In the genomic region with DNA sequence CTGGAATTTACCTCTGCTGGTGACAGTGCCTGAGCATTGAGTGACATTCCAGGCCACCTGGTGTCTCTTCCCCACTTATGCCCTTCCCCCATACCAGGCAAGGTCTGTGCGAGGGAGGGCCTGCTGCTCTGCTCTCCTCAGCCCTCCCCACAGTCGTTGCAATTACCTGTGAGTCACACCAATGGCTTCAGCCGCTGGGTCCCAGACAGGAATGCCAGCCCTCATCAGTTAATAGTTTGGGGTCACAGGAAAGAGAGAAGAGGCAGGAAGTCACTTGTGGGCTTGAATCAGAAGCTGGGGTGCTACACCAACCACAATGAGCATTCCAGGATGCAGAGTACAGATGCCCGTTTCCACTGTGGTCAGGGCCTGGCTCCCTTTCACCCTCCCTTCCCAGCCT, we compare ENCODE assay signal across 21 mouse cellular contexts. TPM values are rescaled to one million over a fixed set of nuclear protein-coding genes. Genes with fewer than 3 reads are reported as not detected.
DNase-seq lines count a peak whose midpoint lies in the region; ATAC-seq and TF ChIP-seq lines count a peak whose summit lies in the region.
"Had no signal": no experiment of that assay in that cellular context is flagged by ENCODE, and none has a peak within 500 bp of the region (broad histone marks: within the 10 kb centered on the region; RNA-seq: fewer than 3 reads in every experiment).

No protein-coding gene starts in this region.

- TF ChIP-seq POLR2A in embryonic fibroblast, embryonic 13.5 days (IDR thresholded peaks at IDR 0.05; ENCODE audit: low read depth, low read length): no peak

- peak overlapping the region; percentile 80 for H3K4me3 ChIP-seq in megakaryocyte, embryonic 14.5 days (replicated peaks)
- H3K4me3 ChIP-seq in embryonic fibroblast, embryonic 13.5 days (ENCODE audit: insufficient read depth, low read length): no peak overlapping the region
- no peak overlapping the region for H3K4me3 ChIP-seq in heart, embryonic 12.5 days
- H3K4me3 ChIP-seq: heart, adult 2 months; limb, embryonic 10.5 days; neural tube, embryonic 12.5 days had no signal

- H3K9ac ChIP-seq in heart, embryonic 12.5 days: no peak overlapping the region
- H3K9ac ChIP-seq: hindbrain, embryonic 14.5 days; lung, embryonic 14.5 days; neural tube, embryonic 12.5 days had no signal

- 76% methylated on average over 4 of the region's 4 CpGs for WGBS in heart, embryonic 12.5 days

- H3K4me1 ChIP-seq in megakaryocyte, embryonic 14.5 days: peaks cover 21% of the 10 kb centered on the region
- peaks cover 7% of the 10 kb centered on the region; the same call in 1 of the 2 replicates for H3K4me1 ChIP-seq in embryonic fibroblast, embryonic 13.5 days (ENCODE audit: control insufficient read depth, insufficient read depth, low read length)
- H3K4me1 ChIP-seq in heart, embryonic 12.5 days (replicated peaks): no peaks in the 10 kb centered on the region
- H3K4me1 ChIP-seq: limb, embryonic 10.5 days; neural tube, embryonic 12.5 days had no signal

- peak overlapping the region; percentile 87 for H3K27ac ChIP-seq in embryonic fibroblast, embryonic 13.5 days (ENCODE audit: insufficient read depth, low read length)
- H3K27ac ChIP-seq in heart, embryonic 12.5 days (ENCODE audit: poor library complexity, severe bottlenecking): no peak overlapping the region
- H3K27ac ChIP-seq: heart, adult 2 months; hindbrain, embryonic 14.5 days; limb, embryonic 10.5 days; neural tube, embryonic 12.5 days had no signal

- peaks cover 15% of the 10 kb centered on the region for H3K27me3 ChIP-seq in megakaryocyte, embryonic 14.5 days (replicated peaks)
- no peaks in the 10 kb centered on the region for H3K27me3 ChIP-seq in heart, embryonic 12.5 days (replicated peaks)
- H3K27me3 ChIP-seq: neural tube, embryonic 12.5 days had no signal

- no peak for ATAC-seq in megakaryocyte, adult 5-6 weeks (ENCODE audit: poor library complexity, severe bottlenecking)
- ATAC-seq in heart, embryonic 12.5 days (ENCODE audit: insufficient number of reproducible peaks, low FRiP score): no peak
- ATAC-seq: forebrain, embryonic 14.5 days; intestine, embryonic 16.5 days; midbrain, embryonic 16.5 days had no signal

- no peak overlapping the region for H3K4me2 ChIP-seq in heart, embryonic 12.5 days
- H3K4me2 ChIP-seq: hindbrain, embryonic 14.5 days; liver, embryonic 11.5 days; lung, embryonic 14.5 days; neural tube, embryonic 12.5 days had no signal

- no peaks in the 10 kb centered on the region for H3K9me3 ChIP-seq in megakaryocyte, embryonic 14.5 days
- H3K9me3 ChIP-seq in heart, embryonic 12.5 days (replicated peaks): no peaks in the 10 kb centered on the region
- H3K9me3 ChIP-seq: neural tube, embryonic 12.5 days had no signal

- no peak for TF ChIP-seq CTCF in embryonic fibroblast, embryonic 13.5 days (IDR thresholded peaks at IDR 0.05; ENCODE audit: borderline replicate concordance, insufficient read depth, low read length)

- peak; percentile 73 for DNase-seq in ES-CJ7 (ENCODE audit: low read depth, low spot score)
- DNase-seq in cerebellum, postnatal 4 days (ENCODE audit: low spot score in 2 of 2): no peak
- DNase-seq in right cerebral cortex, postnatal 25 days: no peak
- DNase-seq: cerebellum, adult 9-10 months; embryo, embryonic 11 days; heart, adult 2 months; lung, embryonic 14.5 days; thymus, postnatal 4 days had no signal

- no peaks in the 10 kb centered on the region for H3K36me3 ChIP-seq in megakaryocyte, embryonic 14.5 days (replicated peaks; ENCODE audit: low read length)
- H3K36me3 ChIP-seq in heart, embryonic 12.5 days: no peaks in the 10 kb centered on the region
- H3K36me3 ChIP-seq: limb, embryonic 10.5 days; neural tube, embryonic 12.5 days had no signal

RNA-seq across cellular contexts. Expression of a gene that starts 41.6 kb away (rescaled TPM):
- polyA plus RNA-seq in megakaryocyte, embryonic 14.5 days (2012; ENCODE audit: insufficient read depth, low replicate concordance): not detected in 2 replicates
- not detected in 2 replicates for total RNA-seq in megakaryocyte, adult 5-6 weeks (2015)
- total RNA-seq in megakaryocyte, adult 5-6 weeks (2017): not detected in 2 replicates
- polyA plus RNA-seq in embryonic fibroblast, embryonic 13.5 days (2011; ENCODE audit: insufficient read length, low read depth, missing spikeins): not detected in 2 replicates
- not detected in 2 replicates for polyA plus RNA-seq in heart, embryonic 12.5 days (2016; fragmentation: Nextera tagmentation; extraction: Ambion mirVana)
- total RNA-seq: adrenal gland, postnatal 4 days; heart, adult 2 months had no signal
- polyA plus RNA-seq: forebrain, embryonic 14.5 days; heart, adult 2 months; heart, postnatal 0 days; hindbrain, embryonic 14.5 days; limb, embryonic 10.5 days; liver, embryonic 11.5 days; midbrain, embryonic 16.5 days; neural tube, embryonic 12.5 days had no signal
